Mouse (Mus musculus): ENCODE measurements at regions not wholly inside any gene's neighbourhood (a gene's known extent, or its start where the extent isn't known, plus 50 kb on each side); places are given as distances from the start of the nearest gene placed in this dataset.

DNA sequence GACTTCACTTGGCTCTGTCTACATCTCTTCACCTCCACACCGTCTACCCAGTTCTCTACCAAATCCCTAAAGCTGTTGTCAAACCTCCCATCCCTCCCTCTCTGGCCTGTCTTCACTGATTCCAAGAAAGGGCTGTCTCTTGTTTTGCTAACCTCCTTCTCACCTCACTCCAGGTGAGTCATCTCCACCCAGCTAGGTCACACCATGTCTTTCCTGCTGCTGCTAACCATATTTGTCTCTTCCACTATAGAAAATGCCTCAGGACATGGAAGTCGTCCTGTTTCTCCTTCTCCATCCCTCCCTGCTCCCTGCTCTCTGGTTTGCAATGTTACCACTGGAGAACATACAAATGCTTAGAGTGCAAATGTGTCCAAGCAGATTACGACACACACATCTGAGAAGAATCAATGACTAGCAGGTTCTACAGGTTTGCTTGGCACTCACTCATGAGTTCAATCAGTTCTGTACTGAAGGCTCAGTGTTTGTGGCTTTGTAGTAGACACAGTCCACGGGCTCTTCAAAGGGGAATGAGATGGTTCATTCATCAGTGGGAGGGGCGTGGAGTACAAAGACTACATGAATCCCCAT is 424.1 kb downstream of the Fgf9 start:
- H3K9me3 ChIP-seq (ENCODE audit: control insufficient read depth, low read length) = no peaks in the 10 kb centered on the region
- no peak overlapping the region for H3K9ac ChIP-seq
- H3K36me3 ChIP-seq (replicated peaks; ENCODE audit: control insufficient read depth, insufficient read depth) = no peaks in the 10 kb centered on the region
- no peaks in the 10 kb centered on the region for H3K27me3 ChIP-seq (ENCODE audit: control insufficient read depth, insufficient read depth, low read length)
- 71% methylated on average over 5 of the region's 5 CpGs for WGBS
- H3K4me1 ChIP-seq (replicated peaks; ENCODE audit: control insufficient read depth, insufficient read depth, low read length) = no peaks in the 10 kb centered on the region
- ATAC-seq (ENCODE audit: low FRiP score) = no peak
- no peak for DNase-seq (ENCODE audit: low spot score)
- no peak overlapping the region for H3K27ac ChIP-seq
- no peak overlapping the region for H3K4me2 ChIP-seq (replicated peaks)
- no peak overlapping the region for H3K4me3 ChIP-seq (replicated peaks; ENCODE audit: low read length)

DNA sequence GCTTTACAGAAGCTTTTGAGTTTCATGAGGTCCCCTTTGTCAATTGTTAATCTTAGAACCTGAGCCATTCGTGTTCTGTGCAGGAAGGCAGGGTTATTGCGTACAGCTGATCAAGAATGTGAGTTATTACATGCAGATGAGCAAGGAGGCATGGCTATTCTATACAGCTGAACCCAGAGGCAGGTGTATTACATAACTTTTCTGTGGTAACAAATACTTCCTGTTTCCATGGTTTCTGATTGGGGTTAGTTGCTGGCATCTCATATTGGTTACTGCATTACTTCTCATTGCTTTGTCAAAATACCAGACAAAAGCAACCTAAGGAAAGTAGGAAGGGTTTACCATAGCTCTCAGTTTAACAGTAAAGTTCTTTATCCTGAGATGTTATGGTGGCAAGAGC is 421.8 kb downstream of the Fgf9 start:
- Histone ChIP-seq H3K27ac (no peak overlapping the region), H3K36me3 (replicated peaks; ENCODE audit: control insufficient read depth, insufficient read depth) (no peaks in the 10 kb centered on the region), H3K27me3 (ENCODE audit: control insufficient read depth, insufficient read depth, low read length) (no peaks in the 10 kb centered on the region), H3K9me3 (ENCODE audit: control insufficient read depth, low read length) (no peaks in the 10 kb centered on the region), H3K4me2 (replicated peaks) (no peak overlapping the region), H3K4me1 (replicated peaks; ENCODE audit: control insufficient read depth, insufficient read depth, low read length) (no peaks in the 10 kb centered on the region), H3K4me3 (replicated peaks; ENCODE audit: low read length) (no peak overlapping the region), H3K9ac (no peak overlapping the region)
- DNase-seq (ENCODE audit: low spot score) (no peak), ATAC-seq (ENCODE audit: low FRiP score) (no peak)
- WGBS = 92% methylated on average over 2 of the region's 2 CpGs

DNA sequence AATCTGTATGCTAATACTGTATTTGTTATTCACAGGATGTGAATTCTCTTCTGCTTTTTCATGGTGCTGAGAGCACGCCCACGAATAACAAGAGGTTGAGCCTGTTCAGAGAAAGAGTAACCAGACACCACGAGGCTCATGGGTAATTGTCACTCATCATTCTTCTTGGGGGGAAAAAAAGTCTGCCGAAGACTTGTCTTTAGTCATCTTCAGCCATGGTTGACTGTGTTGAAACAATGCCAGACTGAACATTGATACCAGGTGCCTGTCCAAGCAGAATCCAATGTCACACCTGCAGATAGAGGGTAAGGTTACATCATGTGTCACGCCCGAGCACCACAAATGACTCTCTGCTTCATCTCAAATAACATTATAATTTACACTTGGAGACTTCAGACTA is 418.5 kb downstream of the Fgf9 start:
- Histone ChIP-seq H3K9ac (no peak overlapping the region), H3K9me3 (ENCODE audit: control insufficient read depth, low read length) (no peaks in the 10 kb centered on the region), H3K4me3 (replicated peaks; ENCODE audit: low read length) (no peak overlapping the region), H3K27me3 (ENCODE audit: control insufficient read depth, insufficient read depth, low read length) (no peaks in the 10 kb centered on the region), H3K4me2 (replicated peaks) (no peak overlapping the region), H3K27ac (no peak overlapping the region), H3K36me3 (replicated peaks; ENCODE audit: control insufficient read depth, insufficient read depth) (no peaks in the 10 kb centered on the region), H3K4me1 (replicated peaks; ENCODE audit: control insufficient read depth, insufficient read depth, low read length) (no peaks in the 10 kb centered on the region)
- no peak for ATAC-seq (ENCODE audit: low FRiP score)
- 80% methylated on average over 6 of the region's 6 CpGs for WGBS
- no peak for DNase-seq (ENCODE audit: low spot score)

- no peaks in the 10 kb centered on the region for H3K4me1 ChIP-seq (replicated peaks; ENCODE audit: control insufficient read depth, insufficient read depth, low read length)
- no peak overlapping the region for H3K4me2 ChIP-seq (replicated peaks)
- H3K9ac ChIP-seq = no peak overlapping the region
- H3K27ac ChIP-seq = no peak overlapping the region
- H3K4me3 ChIP-seq (replicated peaks; ENCODE audit: low read length) = no peak overlapping the region
- DNase-seq (ENCODE audit: low spot score) (no peak), ATAC-seq (ENCODE audit: low FRiP score) (no peak)
- WGBS = 97% methylated on average over 6 of the region's 6 CpGs
- no peaks in the 10 kb centered on the region for H3K27me3 ChIP-seq (ENCODE audit: control insufficient read depth, insufficient read depth, low read length)
- H3K36me3 ChIP-seq (replicated peaks; ENCODE audit: control insufficient read depth, insufficient read depth) = no peaks in the 10 kb centered on the region
- no peaks in the 10 kb centered on the region for H3K9me3 ChIP-seq (ENCODE audit: control insufficient read depth, low read length)
Observed at GRCm38 (mm10) chr14:58487836-58488235, 417.5 kb downstream of the Fgf9 start.

GRCm38 (mm10) chr14:58480454-58480853 is 410.1 kb downstream of the Fgf9 start:
- H3K36me3 ChIP-seq (replicated peaks; ENCODE audit: control insufficient read depth, insufficient read depth) = no peaks in the 10 kb centered on the region
- no peak overlapping the region for H3K27ac ChIP-seq
- no peaks in the 10 kb centered on the region for H3K4me1 ChIP-seq (replicated peaks; ENCODE audit: control insufficient read depth, insufficient read depth, low read length)
- H3K4me2 ChIP-seq (replicated peaks) = no peak overlapping the region
- no peaks in the 10 kb centered on the region for H3K9me3 ChIP-seq (ENCODE audit: control insufficient read depth, low read length)
- no peak overlapping the region for H3K9ac ChIP-seq
- ATAC-seq (ENCODE audit: low FRiP score) = no peak
- no peaks in the 10 kb centered on the region for H3K27me3 ChIP-seq (ENCODE audit: control insufficient read depth, insufficient read depth, low read length)
- 89% methylated on average over 2 of the region's 2 CpGs for WGBS
- no peak for DNase-seq (ENCODE audit: low spot score)
- no peak overlapping the region for H3K4me3 ChIP-seq (replicated peaks; ENCODE audit: low read length)

DNA sequence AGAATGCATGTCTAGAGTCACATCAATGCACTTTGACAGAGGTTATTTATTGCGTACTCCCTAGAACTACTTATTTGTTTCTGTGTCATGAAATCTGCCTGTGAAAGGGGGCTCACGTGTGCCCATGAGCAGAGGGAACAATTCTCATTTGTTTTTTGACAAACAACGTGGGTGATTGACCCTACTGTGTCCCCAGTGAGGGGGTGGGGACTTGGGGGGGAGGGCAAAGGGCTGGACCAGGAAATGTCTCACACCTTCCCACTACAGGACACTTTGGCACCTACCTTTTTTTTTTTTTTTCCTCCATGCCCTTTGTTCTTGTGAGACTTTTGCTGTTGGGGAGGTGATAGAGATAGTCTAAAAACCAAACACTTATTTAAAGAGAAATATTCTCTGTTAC is 400.3 kb downstream of the Fgf9 start:
- WGBS = 34% methylated on average over 3 of the region's 3 CpGs
- no peaks in the 10 kb centered on the region for H3K9me3 ChIP-seq (ENCODE audit: control insufficient read depth, low read length)
- H3K27me3 ChIP-seq (ENCODE audit: control insufficient read depth, insufficient read depth, low read length) = no peaks in the 10 kb centered on the region
- DNase-seq (ENCODE audit: low spot score) = no peak
- ATAC-seq (ENCODE audit: low FRiP score) = no peak
- H3K36me3 ChIP-seq (replicated peaks; ENCODE audit: control insufficient read depth, insufficient read depth) = no peaks in the 10 kb centered on the region
- H3K4me2 ChIP-seq (replicated peaks) = no peak overlapping the region
- H3K4me1 ChIP-seq (replicated peaks; ENCODE audit: control insufficient read depth, insufficient read depth, low read length) = no peaks in the 10 kb centered on the region
- H3K9ac ChIP-seq = no peak overlapping the region
- no peak overlapping the region for H3K27ac ChIP-seq
- no peak overlapping the region for H3K4me3 ChIP-seq (replicated peaks; ENCODE audit: low read length)

DNA sequence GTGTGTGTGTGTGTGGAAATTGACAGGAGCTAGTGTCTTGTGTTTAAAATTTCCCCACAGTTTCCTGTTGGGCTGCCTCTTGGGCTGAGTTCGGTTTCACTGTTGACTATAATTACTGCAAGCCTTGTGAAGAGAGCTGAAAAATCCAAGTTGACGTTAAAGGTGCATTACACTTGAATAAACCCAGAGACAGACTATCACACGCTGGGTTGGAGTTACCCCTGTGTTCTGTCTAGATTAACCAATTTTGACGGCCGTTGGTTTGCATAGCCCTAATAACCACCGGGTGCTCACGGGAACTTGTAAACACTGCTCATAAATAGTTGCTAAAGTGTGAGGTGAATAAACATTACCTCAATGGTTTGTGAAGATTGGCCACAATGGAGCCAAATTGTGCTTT is 398.1 kb downstream of the Fgf9 start:
- no peak overlapping the region for H3K4me2 ChIP-seq (replicated peaks)
- no peak overlapping the region for H3K9ac ChIP-seq
- DNase-seq (ENCODE audit: low spot score) = no peak
- WGBS = 90% methylated on average over 7 of the region's 7 CpGs
- H3K4me1 ChIP-seq (replicated peaks; ENCODE audit: control insufficient read depth, insufficient read depth, low read length) = no peaks in the 10 kb centered on the region
- no peaks in the 10 kb centered on the region for H3K36me3 ChIP-seq (replicated peaks; ENCODE audit: control insufficient read depth, insufficient read depth)
- no peak for ATAC-seq (ENCODE audit: low FRiP score)
- H3K27me3 ChIP-seq (ENCODE audit: control insufficient read depth, insufficient read depth, low read length) = no peaks in the 10 kb centered on the region
- no peak overlapping the region for H3K4me3 ChIP-seq (replicated peaks; ENCODE audit: low read length)
- no peaks in the 10 kb centered on the region for H3K9me3 ChIP-seq (ENCODE audit: control insufficient read depth, low read length)
- no peak overlapping the region for H3K27ac ChIP-seq

DNA sequence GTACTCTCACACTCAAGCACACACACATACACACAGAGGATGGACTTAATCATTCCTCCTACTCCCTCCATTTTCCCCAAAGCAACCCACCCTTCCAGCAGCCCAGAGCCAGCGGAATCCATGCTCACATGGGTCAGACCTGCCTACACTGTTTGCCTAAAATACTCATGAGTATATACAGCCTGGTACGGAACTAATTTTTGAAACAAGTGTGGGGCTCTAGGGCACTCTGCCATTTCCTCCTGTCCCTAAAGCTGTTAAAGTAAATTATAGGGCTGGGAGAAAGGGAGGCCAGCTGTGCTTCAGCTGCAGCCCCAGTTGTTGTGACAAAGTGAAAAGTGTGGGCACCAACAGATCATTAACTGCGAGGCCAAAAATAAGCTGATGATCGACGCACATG is 397.5 kb downstream of the Fgf9 start:
- Histone ChIP-seq H3K9ac (no peak overlapping the region), H3K36me3 (replicated peaks; ENCODE audit: control insufficient read depth, insufficient read depth) (no peaks in the 10 kb centered on the region), H3K4me1 (replicated peaks; ENCODE audit: control insufficient read depth, insufficient read depth, low read length) (no peaks in the 10 kb centered on the region), H3K9me3 (ENCODE audit: control insufficient read depth, low read length) (no peaks in the 10 kb centered on the region), H3K4me3 (replicated peaks; ENCODE audit: low read length) (no peak overlapping the region), H3K27me3 (ENCODE audit: control insufficient read depth, insufficient read depth, low read length) (no peaks in the 10 kb centered on the region), H3K4me2 (replicated peaks) (no peak overlapping the region), H3K27ac (no peak overlapping the region)
- DNase-seq (ENCODE audit: low spot score) = no peak
- no peak for ATAC-seq (ENCODE audit: low FRiP score)
- WGBS = 84% methylated on average over 5 of the region's 5 CpGs

- no peak for ATAC-seq (ENCODE audit: low FRiP score)
- WGBS = 80% methylated on average over 5 of the region's 5 CpGs
- DNase-seq (ENCODE audit: low spot score) = no peak
Observed at GRCm38 (mm10) chr14:58446776-58447354, 376.5 kb downstream of the Fgf9 start.

DNA sequence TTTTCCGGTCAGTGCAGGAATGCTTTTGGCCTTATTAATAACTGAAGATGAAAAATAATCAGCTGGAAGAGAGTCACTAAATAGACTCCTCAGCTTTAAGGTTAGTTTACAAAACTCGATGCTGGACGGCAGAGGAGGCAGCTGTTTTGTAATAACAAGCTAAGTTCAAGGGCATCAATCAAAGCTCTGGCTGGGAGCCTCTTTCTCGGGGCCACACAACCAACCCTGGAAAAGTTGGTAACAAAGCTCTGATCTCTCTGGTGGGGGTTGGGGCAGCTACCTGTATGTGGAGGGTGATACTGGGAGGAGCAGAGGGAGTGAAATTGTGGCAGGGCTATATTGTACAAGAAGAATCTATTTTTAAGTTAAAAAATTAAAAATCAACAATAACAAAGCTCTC is 374.1 kb downstream of the Fgf9 start:
- Histone ChIP-seq H3K36me3 (replicated peaks; ENCODE audit: control insufficient read depth, insufficient read depth) (no peaks in the 10 kb centered on the region), H3K4me3 (replicated peaks; ENCODE audit: low read length) (no peak overlapping the region), H3K27me3 (ENCODE audit: control insufficient read depth, insufficient read depth, low read length) (no peaks in the 10 kb centered on the region), H3K9me3 (ENCODE audit: control insufficient read depth, low read length) (no peaks in the 10 kb centered on the region), H3K9ac (no peak overlapping the region), H3K4me1 (replicated peaks; ENCODE audit: control insufficient read depth, insufficient read depth, low read length) (no peaks in the 10 kb centered on the region), H3K27ac (no peak overlapping the region), H3K4me2 (replicated peaks) (no peak overlapping the region)
- DNase-seq (ENCODE audit: low spot score) (no peak), ATAC-seq (ENCODE audit: low FRiP score) (no peak)
- WGBS = 83% methylated on average over 4 of the region's 4 CpGs

More at GRCm38 (mm10) chr14:58446776-58447354, 376.5 kb downstream of the Fgf9 start:
- Histone ChIP-seq H3K4me2 (replicated peaks) (no peak overlapping the region), H3K27ac (no peak overlapping the region), H3K27me3 (ENCODE audit: control insufficient read depth, insufficient read depth, low read length) (no peaks in the 10 kb centered on the region), H3K9ac (no peak overlapping the region), H3K4me1 (replicated peaks; ENCODE audit: control insufficient read depth, insufficient read depth, low read length) (no peaks in the 10 kb centered on the region), H3K9me3 (ENCODE audit: control insufficient read depth, low read length) (no peaks in the 10 kb centered on the region), H3K4me3 (replicated peaks; ENCODE audit: low read length) (no peak overlapping the region), H3K36me3 (replicated peaks; ENCODE audit: control insufficient read depth, insufficient read depth) (no peaks in the 10 kb centered on the region)

Data from hindbrain, embryonic 14.5 days (tissue).